Mouse (Mus musculus): ENCODE measurements around the gene Acpp. TPM values are rescaled to one million over a fixed set of nuclear protein-coding genes. Genes with fewer than 3 reads are reported as not detected.

The Acpp gene
- 1.8 and 5.1 TPM in 2 replicates for polyA plus RNA-seq (2012; rRNA removed; ENCODE audit: low replicate concordance)

GRCm38 (mm10) chr9:104337183-104337931, at the start of gene Acpp:
Acpp (minus strand) TSS chr9:104337748.

GRCm38 (mm10) chr9:104262823-104263352, 74.7 kb downstream of the Acpp start, which contains the start of gene Dnajc13:
Dnajc13 (minus strand) TSS chr9:104262930.

Other genes starting within 250 kb of the Acpp start
- gene Ackr4, start 210.8 kb downstream of the Acpp start, polyA plus RNA-seq (2012; rRNA removed; ENCODE audit: low replicate concordance), result 2.9 and 4.4 TPM in 2 replicates
- gene Dnajc13, start 74.8 kb downstream of the Acpp start, polyA plus RNA-seq (2012; rRNA removed; ENCODE audit: low replicate concordance), result 39.0 and 42.2 TPM in 2 replicates
- 0.26 and 0.28 TPM in 2 replicates for gene Cpne4, start 209.5 kb upstream of the Acpp start, polyA plus RNA-seq (2012; rRNA removed; ENCODE audit: low replicate concordance)

All from duodenum, adult 2 months (tissue).